Mouse (Mus musculus) spleen, postnatal 4 days (tissue): ENCODE measurements around the gene Il10.
"Not testable (repeated sequence)": the region's sequence is repeated elsewhere in the genome, so short reads cannot be mapped to it uniquely, and the experiment has no call there.

Source experiments
- DNase-seq, 2 experiments: peaks; one replicate each; pipeline ENCODE4 v3.0.0; 2022; ENCODE audit warnings: low spot score in 2 of 2

Il10 gene

GRCm38 (mm10) chr1:131020425-131021310, 1.0 kb downstream of the Il10 start:
- no peak for DNase-seq

- DNase-seq = no peak
These were observed 1.8 kb downstream of the Il10 start for GRCm38 (mm10) chr1:131021438-131021837.

DNA sequence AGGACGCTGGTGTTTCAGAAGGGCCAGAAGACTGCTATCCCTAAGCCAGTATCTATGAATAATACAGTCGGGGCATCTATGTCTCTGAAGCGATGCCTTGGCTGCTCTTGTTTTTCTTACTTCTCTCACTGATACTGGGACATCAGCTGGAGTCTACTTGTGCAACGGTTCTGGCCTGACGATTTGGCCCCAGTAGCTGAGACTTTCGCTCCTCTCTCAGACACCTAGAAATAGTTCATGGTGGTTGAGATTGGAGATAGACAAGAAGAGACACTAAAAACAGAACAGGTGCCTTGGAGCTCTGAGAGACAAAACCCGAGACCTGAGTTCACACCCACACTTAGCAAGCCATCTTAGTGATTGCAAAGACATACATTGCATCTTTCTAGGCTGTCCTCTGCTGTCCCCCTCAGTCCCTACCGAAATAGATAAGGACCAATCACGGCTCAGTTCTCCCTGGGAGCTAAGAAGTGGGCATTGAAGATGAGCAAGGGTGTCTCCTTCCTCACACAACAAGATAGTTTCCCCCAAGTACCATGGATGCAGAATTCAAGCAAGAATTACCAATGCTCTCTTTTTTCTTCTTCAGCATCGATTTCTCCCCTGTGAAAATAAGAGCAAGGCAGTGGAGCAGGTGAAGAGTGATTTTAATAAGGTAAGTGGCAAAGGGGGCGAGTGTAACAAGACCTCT, 2.4 kb downstream of the Il10 start:
- DNase-seq = no peak

GRCm38 (mm10) chr1:131022591-131023249, 3.1 kb downstream of the Il10 start:
- DNase-seq = no peak

- not testable (repeated sequence) for DNase-seq
These were observed 3.7 kb downstream of the Il10 start for GRCm38 (mm10) chr1:131023250-131023858.

GRCm38 (mm10) chr1:131024900-131025842, 5.5 kb downstream of the Il10 start:
- DNase-seq = no peak

DNA sequence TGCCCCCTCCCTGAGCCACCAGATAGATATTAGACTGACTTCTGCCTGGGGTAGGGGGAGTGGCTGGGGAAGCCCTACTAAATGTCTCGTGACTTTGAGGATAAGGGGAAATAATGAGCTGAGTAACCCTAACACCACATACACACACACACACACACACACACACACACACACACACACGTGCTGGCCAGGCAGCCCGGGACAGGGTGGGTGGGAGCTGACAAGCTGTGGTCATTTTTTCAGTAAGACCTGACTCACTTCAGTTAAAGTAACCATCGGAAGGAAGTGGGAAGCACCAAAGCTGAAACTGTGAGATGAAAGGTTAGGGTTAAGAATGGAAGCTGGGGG, 6.2 kb downstream of the Il10 start:
- DNase-seq = no peak

DNA sequence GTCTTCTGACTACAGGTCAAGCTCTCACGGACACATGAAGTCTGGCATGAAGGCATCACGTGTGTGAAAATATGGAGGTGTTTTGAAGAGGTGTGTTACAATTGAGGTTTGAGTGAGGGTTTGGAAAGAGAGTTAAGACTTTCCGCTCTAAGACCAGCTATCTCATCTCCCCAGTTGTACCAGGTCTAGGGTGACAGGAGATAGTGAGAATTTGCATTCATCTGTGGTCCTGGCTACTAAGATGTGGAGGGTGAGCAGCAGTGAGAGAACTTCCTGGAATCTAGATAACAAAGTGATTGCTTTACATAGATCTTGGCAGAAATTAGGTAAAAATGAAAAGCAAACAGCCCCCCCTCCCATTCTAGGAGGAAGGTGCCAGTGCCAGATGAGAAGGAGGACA, 9.6 kb downstream of the Il10 start:
- DNase-seq = no peak

- DNase-seq = no peak
These were observed 10.6 kb downstream of the Il10 start for GRCm38 (mm10) chr1:131030261-131030660.

GRCm38 (mm10) chr1:131031267-131031666, 11.6 kb downstream of the Il10 start:
- DNase-seq = no peak

DNA sequence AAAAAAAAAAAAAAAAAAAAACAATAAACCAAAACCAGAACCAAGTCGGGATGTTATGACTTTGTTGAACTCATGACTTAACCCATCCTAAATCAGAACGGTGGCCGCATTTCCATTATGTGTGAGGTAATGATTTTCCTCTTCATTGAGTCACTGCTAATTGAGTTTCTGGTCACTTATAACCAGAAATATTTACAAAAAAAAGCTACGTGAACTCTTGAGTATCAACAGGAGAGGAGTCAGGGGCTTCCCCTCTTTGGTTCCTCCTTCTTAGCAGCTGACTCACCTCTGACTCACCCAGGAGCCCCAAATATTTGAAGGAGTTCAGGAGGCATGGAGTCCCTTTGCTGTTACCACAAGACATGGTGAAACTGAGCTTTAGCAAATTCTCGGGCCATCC, 18.4 kb downstream of the Il10 start:
- no peak for DNase-seq

GRCm38 (mm10) chr1:131038415-131039017, 18.9 kb downstream of the Il10 start:
- DNase-seq = no peak

DNA sequence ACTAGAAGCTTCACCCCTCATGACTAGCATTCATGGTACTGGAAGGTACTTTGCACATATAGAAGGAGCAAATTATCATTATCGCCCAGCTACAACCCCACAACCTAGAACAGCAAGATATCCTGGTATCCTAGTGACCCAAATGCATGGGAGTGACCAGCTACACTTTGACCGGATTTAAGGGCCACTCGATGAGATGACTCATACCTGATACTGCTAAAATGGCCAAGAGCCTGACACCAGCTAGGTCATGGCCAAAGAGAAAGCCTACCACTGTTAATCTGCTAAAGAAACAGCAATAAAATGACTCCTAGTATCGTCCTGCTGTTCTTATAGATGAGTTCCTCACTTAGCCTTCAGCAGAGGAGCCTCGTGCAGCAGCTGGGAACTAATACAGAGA, 19.8 kb downstream of the Il10 start:
- DNase-seq = no peak

- DNase-seq = no peak
These were observed 22.6 kb downstream of the Il10 start for GRCm38 (mm10) chr1:131042263-131042662.

DNA sequence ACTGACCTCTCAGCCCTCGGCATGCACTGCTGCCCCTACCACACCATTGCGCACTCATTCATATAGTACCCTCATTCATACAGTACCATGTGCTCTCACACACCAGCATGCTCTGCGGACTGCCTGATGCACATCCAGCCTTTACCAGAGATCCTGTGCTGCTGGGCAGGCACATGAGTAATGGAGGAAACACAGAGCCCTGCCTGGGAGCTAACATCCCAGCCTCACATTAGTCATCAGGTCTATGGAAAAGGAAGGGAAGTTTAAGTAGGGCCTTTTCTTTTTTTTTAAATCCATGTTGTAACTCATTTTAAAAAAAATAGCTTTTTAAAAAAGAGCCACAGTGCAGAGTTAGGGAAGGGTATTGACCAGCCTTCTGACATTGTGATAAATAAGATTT, 23.1 kb downstream of the Il10 start:
- no peak for DNase-seq

GRCm38 (mm10) chr1:131043636-131044035, 24.0 kb downstream of the Il10 start:
- no peak for DNase-seq

GRCm38 (mm10) chr1:131045723-131046355, 26.2 kb downstream of the Il10 start:
- no peak for DNase-seq

- no peak for DNase-seq
These were observed 27.0 kb downstream of the Il10 start for GRCm38 (mm10) chr1:131046607-131047006.

DNA sequence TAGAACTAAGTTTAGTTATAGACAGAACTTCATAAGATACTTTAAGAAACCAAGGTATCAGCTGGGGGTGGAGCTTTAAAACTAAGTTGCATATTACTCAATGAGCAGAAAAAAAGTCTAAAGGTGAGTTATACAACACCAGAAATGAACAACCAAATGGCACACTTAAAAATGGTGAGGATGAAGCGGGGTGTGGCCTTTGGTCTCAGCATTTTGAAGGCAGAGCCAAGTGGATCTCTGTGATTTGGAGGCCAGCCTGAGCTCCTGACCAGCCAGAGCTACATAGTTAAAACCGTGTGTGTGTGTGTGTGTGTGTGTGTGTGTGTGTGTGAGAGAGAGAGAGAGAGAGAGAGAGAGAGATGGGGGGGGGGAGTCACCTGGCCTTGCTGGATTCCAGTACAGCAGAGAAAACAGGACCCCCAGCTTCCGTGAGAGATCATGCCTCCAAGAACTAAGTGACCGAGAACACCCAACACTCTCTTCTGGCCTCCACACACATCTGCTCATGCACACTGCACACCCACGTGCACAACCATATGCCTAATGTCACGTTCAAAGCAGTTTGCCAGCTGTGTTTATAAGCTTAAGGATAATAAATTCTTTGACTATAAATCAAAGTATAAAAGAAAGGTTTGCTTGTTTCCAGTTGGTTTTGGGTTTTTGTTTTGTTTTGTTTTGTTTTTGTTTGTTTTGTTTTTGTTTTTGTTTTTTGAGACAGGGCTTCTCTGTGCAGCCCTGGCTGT, 28.6 kb downstream of the Il10 start:
- DNase-seq = no peak

- DNase-seq = no peak
These were observed 29.3 kb downstream of the Il10 start for GRCm38 (mm10) chr1:131048946-131049345.
